Mouse (Mus musculus): Measurements from ENCODE around the gene Trmt112. TPM values are rescaled to one million over a fixed set of nuclear protein-coding genes. Genes with fewer than 3 reads are reported as not detected.

Trmt112 gene
- polyA plus RNA-seq, 1 experiment from 2014 or later = 141 TPM

- Histone ChIP-seq H3K27ac (ENCODE audit: low read length) (no peak overlapping the region), H3K9ac (replicated peaks; ENCODE audit: low read length) (no peak overlapping the region), H3K36me3 (ENCODE audit: insufficient read depth, low read length) (peaks cover 26% of the 10 kb centered on the region), H3K4me1 (ENCODE audit: insufficient read depth, low read length) (peaks cover 12% of the 10 kb centered on the region), H3K4me2 (replicated peaks; ENCODE audit: low read depth, low read length) (no peak overlapping the region), H3K4me3 (ENCODE audit: low read length) (no peak overlapping the region), H3K9me3 (ENCODE audit: low read length) (no peaks in the 10 kb centered on the region), H3K27me3 (ENCODE audit: insufficient read depth, low read length) (no peaks in the 10 kb centered on the region)
- 90% methylated on average over 9 of the region's 9 CpGs for WGBS
- ATAC-seq (ENCODE audit: low FRiP score, low TSS enrichment) = no peak
Measured at GRCm38 (mm10) chr19:6914540-6914939, 5.0 kb downstream of the Trmt112 start.

DNA sequence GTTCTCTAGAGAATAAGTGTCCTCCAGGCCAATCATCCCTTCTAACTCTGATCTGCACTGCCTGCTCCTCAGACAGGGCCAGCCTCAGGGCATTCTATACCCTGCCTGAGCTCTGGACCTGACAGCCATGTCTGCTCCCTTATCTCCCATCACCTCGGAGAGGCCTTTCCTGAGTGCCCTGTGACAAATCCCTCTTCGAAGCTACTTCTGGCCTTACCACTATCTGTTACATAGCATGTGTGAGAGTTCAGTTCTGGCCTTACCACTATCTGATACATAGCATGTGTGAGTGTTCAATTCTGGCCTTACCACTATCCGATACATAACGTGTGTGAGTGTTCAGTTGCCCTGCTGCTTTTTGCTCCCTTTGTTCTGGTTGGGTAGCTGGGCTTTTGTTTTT lies 5.8 kb downstream of the Trmt112 start:
- H3K4me1 ChIP-seq (ENCODE audit: insufficient read depth, low read length) = peaks cover 19% of the 10 kb centered on the region
- H3K4me3 ChIP-seq (ENCODE audit: low read length) = no peak overlapping the region
- H3K9ac ChIP-seq (replicated peaks; ENCODE audit: low read length) = no peak overlapping the region
- H3K36me3 ChIP-seq (ENCODE audit: insufficient read depth, low read length) = peaks cover 26% of the 10 kb centered on the region
- 88% methylated on average over 4 of the region's 4 CpGs for WGBS
- H3K9me3 ChIP-seq (ENCODE audit: low read length) = no peaks in the 10 kb centered on the region
- no peak overlapping the region for H3K4me2 ChIP-seq (replicated peaks; ENCODE audit: low read depth, low read length)
- no peaks in the 10 kb centered on the region for H3K27me3 ChIP-seq (ENCODE audit: insufficient read depth, low read length)
- ATAC-seq (ENCODE audit: low FRiP score, low TSS enrichment) = no peak
- H3K27ac ChIP-seq (ENCODE audit: low read length) = no peak overlapping the region

DNA sequence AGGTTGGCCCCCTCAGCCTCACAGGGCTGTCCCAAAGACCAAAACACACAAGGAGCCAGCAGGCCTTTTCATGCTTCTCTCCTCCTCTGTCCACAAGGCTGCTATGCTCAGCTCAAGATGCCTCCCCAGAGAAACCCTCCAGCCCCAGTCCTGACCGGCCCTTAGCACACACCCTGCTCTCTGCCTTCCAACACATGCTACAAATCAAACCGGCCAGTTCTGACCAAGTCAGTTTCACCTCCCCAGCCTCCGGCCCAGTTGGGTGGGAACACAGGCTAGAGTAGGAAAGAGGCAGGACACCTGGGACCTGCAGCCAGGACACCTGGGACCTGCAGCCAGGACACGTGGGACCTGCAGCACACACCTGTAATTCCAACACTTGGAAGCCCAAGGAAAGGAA lies 7.0 kb downstream of the Trmt112 start:
- Histone ChIP-seq H3K27ac (ENCODE audit: low read length) (no peak overlapping the region), H3K4me1 (ENCODE audit: insufficient read depth, low read length) (peaks cover 18% of the 10 kb centered on the region), H3K9me3 (ENCODE audit: low read length) (no peaks in the 10 kb centered on the region), H3K4me2 (replicated peaks; ENCODE audit: low read depth, low read length) (no peak overlapping the region), H3K4me3 (ENCODE audit: low read length) (no peak overlapping the region), H3K9ac (replicated peaks; ENCODE audit: low read length) (peak overlapping the region; percentile 13; the same call in 1 of the 2 replicates), H3K36me3 (ENCODE audit: insufficient read depth, low read length) (peaks cover 22% of the 10 kb centered on the region), H3K27me3 (ENCODE audit: insufficient read depth, low read length) (no peaks in the 10 kb centered on the region)
- WGBS = 64% methylated on average over 4 of the region's 4 CpGs
- no peak for ATAC-seq (ENCODE audit: low FRiP score, low TSS enrichment)

- H3K27me3 ChIP-seq (ENCODE audit: insufficient read depth, low read length) = peaks cover 3% of the 10 kb centered on the region
- no peak overlapping the region for H3K4me2 ChIP-seq (replicated peaks; ENCODE audit: low read depth, low read length)
- H3K27ac ChIP-seq (ENCODE audit: low read length) = no peak overlapping the region
- no peak for ATAC-seq (ENCODE audit: low FRiP score, low TSS enrichment)
- peaks cover 8% of the 10 kb centered on the region; the same call in 1 of the 2 replicates for H3K36me3 ChIP-seq (ENCODE audit: insufficient read depth, low read length)
- no peak overlapping the region for H3K9ac ChIP-seq (replicated peaks; ENCODE audit: low read length)
- peaks cover 15% of the 10 kb centered on the region for H3K4me1 ChIP-seq (ENCODE audit: insufficient read depth, low read length)
- no peaks in the 10 kb centered on the region for H3K9me3 ChIP-seq (ENCODE audit: low read length)
- H3K4me3 ChIP-seq (ENCODE audit: low read length) = no peak overlapping the region
- WGBS = 92% methylated on average over 4 of the region's 4 CpGs
Measured at GRCm38 (mm10) chr19:6918321-6918720, 8.8 kb downstream of the Trmt112 start.

DNA sequence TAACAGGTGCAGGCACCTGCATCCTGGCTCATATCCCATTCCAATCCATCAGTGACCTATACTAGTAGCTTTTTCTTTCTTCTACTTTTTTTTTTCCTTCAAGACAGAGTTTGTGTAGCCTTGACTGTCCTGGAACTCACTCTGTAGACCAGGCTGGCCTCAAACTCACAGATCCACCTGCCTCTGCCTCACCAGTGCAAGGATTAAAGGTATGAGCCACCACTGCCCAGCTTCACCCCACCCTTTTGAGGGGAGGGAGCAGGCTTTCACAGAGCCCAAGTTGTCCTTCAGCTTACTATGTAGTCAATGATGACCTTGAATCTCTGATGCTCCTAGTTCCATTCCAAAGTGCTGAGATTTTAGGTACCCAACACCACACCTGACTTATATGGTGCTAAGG lies 9.9 kb downstream of the Trmt112 start:
- Histone ChIP-seq H3K4me2 (replicated peaks; ENCODE audit: low read depth, low read length) (no peak overlapping the region), H3K27ac (ENCODE audit: low read length) (peak overlapping the region; percentile 90; the same call in 1 of the 2 replicates), H3K4me3 (ENCODE audit: low read length) (no peak overlapping the region), H3K27me3 (ENCODE audit: insufficient read depth, low read length) (peaks cover 10% of the 10 kb centered on the region), H3K9ac (replicated peaks; ENCODE audit: low read length) (0 out of 2 replicates have a peak overlapping the region, but pooled peaks have one; percentile 85), H3K9me3 (ENCODE audit: low read length) (no peaks in the 10 kb centered on the region), H3K36me3 (ENCODE audit: insufficient read depth, low read length) (no peaks in the 10 kb centered on the region), H3K4me1 (ENCODE audit: insufficient read depth, low read length) (peaks cover 15% of the 10 kb centered on the region)
- no peak for ATAC-seq (ENCODE audit: low FRiP score, low TSS enrichment)

DNA sequence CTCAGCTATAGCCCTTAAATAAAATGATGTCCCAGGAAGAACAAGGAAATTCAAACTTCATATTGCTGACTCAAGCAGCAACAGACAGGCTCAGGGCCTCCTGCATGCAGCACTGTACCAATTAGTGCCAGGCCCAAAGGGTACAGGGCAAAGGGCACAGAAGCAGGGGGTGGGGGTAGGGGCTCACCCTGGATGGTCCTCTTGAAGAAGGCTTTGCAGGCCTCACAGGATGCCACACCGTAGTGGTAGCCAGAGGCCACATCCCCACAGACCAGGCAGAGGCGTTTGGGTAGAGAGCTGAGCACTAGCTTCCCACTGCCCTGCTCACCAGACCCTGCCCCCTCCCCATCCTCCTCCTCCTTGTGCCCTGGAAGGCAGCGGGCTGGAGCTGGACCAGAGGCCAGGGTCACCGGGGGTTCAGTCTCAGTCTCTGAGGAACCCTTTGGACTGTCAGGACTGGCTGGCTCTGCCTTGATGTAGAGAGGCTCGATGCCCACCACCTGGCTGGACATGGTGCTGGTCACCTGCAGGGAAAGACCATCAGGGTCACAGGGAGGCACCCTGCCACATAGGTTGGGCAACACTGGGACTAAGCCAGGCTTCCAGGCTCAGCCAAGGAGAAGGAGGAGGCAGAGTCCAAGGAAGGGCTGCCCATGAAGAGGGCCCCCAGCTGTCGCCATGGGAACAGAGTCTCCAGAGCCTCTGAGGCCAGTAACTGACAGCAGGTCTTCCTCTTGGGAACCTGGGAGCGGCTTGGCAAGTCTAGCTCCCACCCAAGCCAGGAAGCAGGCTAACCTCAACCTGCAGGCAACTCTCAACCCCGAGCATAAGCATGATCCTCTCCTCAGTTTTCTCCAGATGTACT lies 10.6 kb downstream of the Trmt112 start:
- Histone ChIP-seq H3K4me2 (replicated peaks; ENCODE audit: low read depth, low read length) (peak overlapping the region; percentile 94), H3K27me3 (ENCODE audit: insufficient read depth, low read length) (peaks cover 16% of the 10 kb centered on the region), H3K27ac (ENCODE audit: low read length) (peak overlapping the region; percentile 90), H3K36me3 (ENCODE audit: insufficient read depth, low read length) (no peaks in the 10 kb centered on the region), H3K4me1 (ENCODE audit: insufficient read depth, low read length) (peaks cover 16% of the 10 kb centered on the region), H3K4me3 (ENCODE audit: low read length) (peak overlapping the region; percentile 73), H3K9ac (replicated peaks; ENCODE audit: low read length) (peak overlapping the region; percentile 85), H3K9me3 (ENCODE audit: low read length) (no peaks in the 10 kb centered on the region)
- WGBS = 18% methylated on average over 8 of the region's 8 CpGs
- peak; percentile 17 for ATAC-seq (ENCODE audit: low FRiP score, low TSS enrichment)

GRCm38 (mm10) chr19:6920741-6921636 lies 11.5 kb downstream of the Trmt112 start:
- peak; percentile 8; the same call in 1 of the 2 replicates for ATAC-seq (ENCODE audit: low FRiP score, low TSS enrichment)

DNA sequence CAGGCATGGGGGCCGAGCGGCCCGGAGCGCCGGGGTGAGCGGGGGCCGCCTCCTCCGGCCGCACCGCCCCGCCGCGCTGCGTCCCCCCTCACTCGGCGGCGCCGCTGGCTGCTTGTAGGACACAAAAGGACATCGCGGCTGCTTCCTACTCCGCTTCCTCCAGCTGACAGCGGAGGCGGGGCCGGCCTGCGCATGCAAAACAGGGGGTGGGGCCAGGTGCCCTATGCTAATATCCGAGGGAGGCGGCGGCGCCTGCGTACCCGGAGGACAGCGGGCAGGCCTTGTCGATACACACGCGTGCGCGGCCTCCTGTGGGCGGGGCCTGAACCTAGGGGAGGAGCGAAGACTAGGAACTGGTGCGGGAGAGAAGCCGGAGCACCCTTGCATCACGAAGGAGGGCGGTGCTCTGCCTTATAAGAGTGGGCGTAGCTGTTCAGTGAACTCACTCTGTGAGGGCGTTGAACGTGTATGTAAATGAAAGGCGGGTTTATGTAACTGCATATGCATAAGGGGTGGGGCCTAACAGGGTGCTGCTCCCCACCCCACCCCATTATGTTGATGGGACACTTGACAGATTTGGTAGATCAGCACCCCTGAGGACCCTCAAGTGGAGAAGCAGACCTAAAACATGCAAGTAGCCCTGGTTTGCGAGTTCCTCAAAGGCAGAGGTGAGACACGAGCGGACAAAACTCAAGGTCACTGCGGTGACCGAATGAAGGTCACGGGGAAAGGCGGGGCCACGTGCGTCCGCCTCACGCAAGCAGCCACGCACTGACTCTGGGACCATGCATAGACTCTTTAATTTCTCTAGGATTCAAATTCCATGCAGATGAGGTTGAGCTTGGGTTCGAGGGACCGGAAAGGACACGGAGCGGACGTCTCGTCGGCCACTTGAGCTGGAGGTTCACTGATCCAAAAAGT lies 12.4 kb downstream of the Trmt112 start, which contains the start of gene Esrra:
Gene Esrra, minus strand, starts transcription at position 167 of the 921 bp plus-strand sequence.
- Histone ChIP-seq H3K4me2 (replicated peaks; ENCODE audit: low read depth, low read length) (peak within 1 kb of the TSS; percentile 94), H3K9me3 (ENCODE audit: low read length) (no peaks in the 10 kb centered on the region), H3K36me3 (ENCODE audit: insufficient read depth, low read length) (no peaks in the 10 kb centered on the region), H3K4me3 (ENCODE audit: low read length) (peak within 1 kb of the TSS; percentile 73), H3K27ac (ENCODE audit: low read length) (peak within 1 kb of the TSS; percentile 90), H3K27me3 (ENCODE audit: insufficient read depth, low read length) (peaks cover 34% of the 10 kb centered on the region), H3K4me1 (ENCODE audit: insufficient read depth, low read length) (peaks cover 30% of the 10 kb centered on the region), H3K9ac (replicated peaks; ENCODE audit: low read length) (peak within 1 kb of the TSS; percentile 85)
- ATAC-seq (ENCODE audit: low FRiP score, low TSS enrichment) = peak; percentile 95
- WGBS = under 1% methylated on average over 66 of the region's 66 CpGs

More at GRCm38 (mm10) chr19:6920741-6921636, 11.5 kb downstream of the Trmt112 start:
- Histone ChIP-seq H3K4me2 (replicated peaks; ENCODE audit: low read depth, low read length) (peak overlapping the region; percentile 94), H3K36me3 (ENCODE audit: insufficient read depth, low read length) (no peaks in the 10 kb centered on the region), H3K27me3 (ENCODE audit: insufficient read depth, low read length) (peaks cover 25% of the 10 kb centered on the region), H3K4me3 (ENCODE audit: low read length) (peak overlapping the region; percentile 73), H3K27ac (ENCODE audit: low read length) (peak overlapping the region; percentile 90), H3K9ac (replicated peaks; ENCODE audit: low read length) (peak overlapping the region; percentile 85), H3K4me1 (ENCODE audit: insufficient read depth, low read length) (peaks cover 25% of the 10 kb centered on the region), H3K9me3 (ENCODE audit: low read length) (no peaks in the 10 kb centered on the region)
- 1% methylated on average over 35 of the region's 48 CpGs for WGBS

Data from kidney, embryonic 16.5 days (tissue).